Mouse (Mus musculus): ENCODE measurements around the gene Ino80b.

The Ino80b gene

GRCm38 (mm10) chr6:83125331-83125730 is at the start of gene Ino80b:
Ino80b (minus strand) TSS chr6:83125431.
- no peak for DNase-seq (ENCODE audit: low read depth)

DNA sequence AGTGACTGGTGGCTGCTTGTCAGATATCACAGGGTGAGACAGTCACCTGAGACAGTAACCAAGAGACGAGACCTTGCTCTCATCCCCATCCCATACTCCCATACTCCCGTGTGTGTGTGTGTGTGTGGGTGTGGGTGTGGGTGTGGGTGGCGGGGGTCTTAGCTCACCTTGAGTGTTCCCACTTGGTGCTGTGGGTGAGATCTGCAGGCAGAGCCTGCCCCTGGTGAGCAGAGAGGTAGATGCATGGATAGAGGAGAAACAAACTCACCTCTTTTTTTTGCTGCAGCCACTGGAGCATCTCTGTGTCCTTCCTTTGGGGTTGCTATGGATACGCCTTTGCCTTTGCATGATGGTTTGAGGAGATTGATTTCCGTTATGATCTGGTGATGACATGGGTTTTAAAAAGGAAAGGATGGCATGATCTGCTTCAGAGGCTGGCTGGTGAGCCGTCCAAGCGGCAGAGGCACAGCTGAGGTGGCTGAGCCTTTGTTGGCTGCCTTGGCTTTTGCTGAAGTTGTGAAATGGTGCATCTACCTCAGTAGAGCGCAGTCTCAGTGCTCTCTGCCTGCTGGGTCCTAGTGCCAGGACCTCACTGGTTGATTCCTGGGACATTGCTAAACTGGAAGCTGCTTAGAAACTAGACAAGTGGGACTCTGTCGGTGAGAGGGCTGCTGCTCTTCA is 47.1 kb upstream of the Ino80b start:
- DNase-seq (ENCODE audit: low read depth), result no peak

GRCm38 (mm10) chr6:83171063-83171462 is 45.8 kb upstream of the Ino80b start:
- no peak for DNase-seq (ENCODE audit: low read depth)

- no peak for DNase-seq (ENCODE audit: low read depth)
These were observed 44.6 kb upstream of the Ino80b start for GRCm38 (mm10) chr6:83169872-83170271.

DNA sequence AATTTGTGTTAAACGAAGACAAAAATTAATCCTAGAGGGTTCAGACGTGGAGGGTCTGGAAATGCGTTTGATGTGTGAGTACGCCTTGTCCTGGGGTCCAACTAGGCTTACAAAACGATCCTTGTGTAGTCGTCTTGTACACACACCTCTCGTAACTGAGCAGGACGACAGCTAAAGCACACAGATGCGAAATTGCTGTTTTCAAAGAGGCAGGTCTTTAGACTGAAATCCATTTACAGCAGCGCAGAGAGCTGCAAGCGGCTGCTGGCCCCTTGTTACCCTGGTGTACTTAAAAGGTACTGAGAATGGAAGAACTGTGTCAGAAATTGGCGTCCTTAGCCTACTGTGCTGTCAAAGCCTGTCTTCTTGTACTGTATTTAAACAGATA is 41.0 kb upstream of the Ino80b start:
- DNase-seq (ENCODE audit: low read depth), result peak; percentile 70

DNA sequence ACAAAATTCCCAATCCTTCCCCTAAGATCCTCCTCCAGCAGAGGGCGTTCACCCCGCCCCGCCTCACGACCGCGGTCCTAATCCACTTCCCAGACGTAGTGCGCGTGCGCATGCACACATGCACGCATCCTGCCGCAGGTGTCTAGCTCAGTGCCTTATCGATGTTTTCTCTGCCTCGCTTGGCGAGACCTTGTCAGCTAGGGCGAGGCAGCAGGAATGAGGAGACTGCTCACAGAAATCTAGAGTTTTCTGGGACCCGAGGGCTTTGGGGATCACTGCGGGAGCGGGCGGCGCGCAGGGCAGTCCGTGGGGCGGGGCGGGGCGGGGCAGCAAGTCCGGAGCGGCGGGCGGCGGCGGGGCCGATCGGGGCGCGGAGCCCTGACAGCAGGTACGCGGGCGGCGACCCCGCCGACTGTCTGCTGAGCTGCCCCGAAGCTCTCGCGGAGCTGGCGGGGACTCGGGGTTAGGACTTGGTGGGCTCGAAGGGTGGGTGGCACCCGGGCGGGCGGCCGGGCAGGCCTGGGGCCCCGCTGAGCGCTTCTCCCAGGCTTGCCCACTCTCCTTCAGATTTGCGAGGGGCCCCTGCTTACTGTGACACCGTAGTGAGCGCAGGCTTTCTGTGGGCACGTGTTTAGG is 40.5 kb upstream of the Ino80b start, which contains the start of gene Dctn1:
Dctn1 (plus strand) TSS at position 314 of the 636 bp plus-strand sequence.
- peak; percentile 98 for DNase-seq (ENCODE audit: low read depth)

GRCm38 (mm10) chr6:83165026-83165606 is 39.9 kb upstream of the Ino80b start:
- DNase-seq (ENCODE audit: low read depth), result no peak

DNA sequence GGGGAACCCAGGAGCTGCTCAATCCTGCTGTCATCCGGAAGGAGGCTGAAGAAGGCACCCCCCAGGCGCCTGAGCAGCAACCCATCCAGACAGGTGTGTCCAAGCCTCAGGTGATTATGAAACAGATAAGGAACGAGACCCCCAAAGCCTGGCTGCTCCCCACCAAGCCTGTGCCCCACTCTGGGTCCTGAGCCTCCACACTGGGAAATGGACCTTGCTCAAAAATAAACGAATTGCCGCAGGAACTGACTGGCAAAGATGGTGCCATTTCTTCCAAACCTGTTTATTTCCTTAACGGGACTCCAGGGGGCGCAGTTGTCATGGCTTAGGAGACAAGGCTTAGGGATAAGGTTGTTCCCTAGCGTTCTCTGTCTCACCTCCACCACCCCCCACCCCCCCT is 37.5 kb upstream of the Ino80b start:
- DNase-seq (ENCODE audit: low read depth), result peak; percentile 81

- peak; percentile 38 for DNase-seq (ENCODE audit: low read depth)
These were observed 36.9 kb upstream of the Ino80b start for GRCm38 (mm10) chr6:83161921-83162641.

DNA sequence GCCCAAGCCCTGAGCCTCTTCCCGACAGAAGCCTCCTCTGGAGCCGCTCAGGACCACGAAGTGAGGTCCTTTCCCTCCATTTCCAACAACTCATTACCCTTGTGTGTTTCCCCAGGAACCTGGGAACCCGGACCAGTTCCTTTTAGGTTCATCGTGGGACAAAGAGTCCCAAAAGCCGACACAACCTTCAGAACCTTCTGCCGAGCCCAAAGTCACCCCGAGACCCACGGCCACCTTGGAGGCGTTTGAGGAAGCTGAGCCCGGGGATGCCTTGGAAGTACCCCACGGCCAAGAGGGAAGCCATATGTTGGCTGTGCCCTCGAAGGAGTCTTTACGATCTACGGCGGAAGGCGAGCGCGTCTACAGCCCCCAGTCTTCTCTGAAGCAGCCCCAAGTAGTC is 36.2 kb upstream of the Ino80b start:
- DNase-seq (ENCODE audit: low read depth), result peak; percentile 34

DNA sequence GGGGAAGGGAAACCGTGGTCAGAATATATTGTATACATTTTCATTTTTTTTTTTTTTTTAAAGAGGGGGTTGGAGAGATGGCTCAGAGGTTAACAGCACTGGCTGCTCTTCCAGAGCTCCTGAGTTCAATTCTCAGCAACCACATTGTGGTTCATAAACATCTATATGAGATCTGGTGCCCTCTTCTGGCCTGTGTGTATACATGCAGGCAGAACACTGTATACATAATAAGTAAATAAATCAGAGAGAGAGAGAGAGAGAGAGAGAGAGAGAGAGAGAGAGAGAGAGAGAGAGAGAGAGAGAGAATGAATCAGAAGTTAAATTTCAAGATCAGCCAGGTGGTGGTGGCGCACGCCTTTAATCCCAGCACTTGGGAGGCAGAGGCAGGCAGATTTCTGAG is 34.2 kb upstream of the Ino80b start:
- peak; percentile 81 for DNase-seq (ENCODE audit: low read depth)

DNA sequence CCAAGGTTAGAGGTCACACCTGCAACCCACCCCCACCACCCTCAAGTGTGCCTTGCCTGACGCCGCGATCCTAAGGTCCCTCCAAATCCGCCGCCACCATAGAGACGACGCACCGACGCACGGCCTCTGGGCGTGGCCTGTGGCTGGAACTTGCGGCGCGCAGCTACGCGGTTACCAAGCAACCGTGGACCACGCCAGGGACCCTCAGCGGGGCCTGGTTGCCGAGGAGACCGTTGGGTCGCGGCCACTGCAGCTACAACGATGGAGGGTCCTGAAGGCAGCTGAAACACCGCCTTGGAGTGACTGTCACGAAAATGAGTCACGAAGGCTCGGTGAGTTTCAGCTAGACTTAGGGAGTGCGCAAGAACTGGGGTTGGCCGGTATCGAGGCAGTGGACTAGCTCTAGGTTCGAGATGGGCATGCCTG is 31.0 kb upstream of the Ino80b start, which contains the start of the genes Wdr54 and 1700003E16Rik:
Wdr54 (minus strand) TSS at position 139 of the 426 bp plus-strand sequence.
1700003E16Rik (plus strand) TSS at position 146 of the 426 bp plus-strand sequence.
- DNase-seq (ENCODE audit: low read depth), result peak; percentile 61

GRCm38 (mm10) chr6:83155552-83156238 is 30.5 kb upstream of the Ino80b start:
- DNase-seq (ENCODE audit: low read depth), result peak; percentile 27

- no peak for DNase-seq (ENCODE audit: low read depth)
These were observed 28.3 kb upstream of the Ino80b start for GRCm38 (mm10) chr6:83153485-83153884.

DNA sequence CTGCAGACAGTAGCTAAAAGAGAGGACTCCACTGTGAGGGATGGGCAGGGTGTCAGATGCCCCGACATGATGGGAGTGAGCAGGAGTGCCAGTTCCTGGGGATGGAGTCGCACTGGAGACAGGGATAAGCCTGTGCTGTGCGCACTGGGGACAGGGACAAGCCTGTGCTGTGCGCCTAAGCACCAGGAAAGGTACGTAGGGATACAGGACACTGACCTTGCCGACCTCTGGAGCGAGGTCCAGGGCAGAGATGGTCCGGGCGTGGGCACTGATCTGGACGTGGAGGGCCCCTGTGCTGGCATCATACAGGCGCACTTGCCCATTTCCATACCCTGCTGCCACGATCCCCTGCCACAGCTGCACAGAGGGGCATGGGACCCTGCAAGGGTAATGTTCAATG is 27.8 kb upstream of the Ino80b start:
- no peak for DNase-seq (ENCODE audit: low read depth)

DNA sequence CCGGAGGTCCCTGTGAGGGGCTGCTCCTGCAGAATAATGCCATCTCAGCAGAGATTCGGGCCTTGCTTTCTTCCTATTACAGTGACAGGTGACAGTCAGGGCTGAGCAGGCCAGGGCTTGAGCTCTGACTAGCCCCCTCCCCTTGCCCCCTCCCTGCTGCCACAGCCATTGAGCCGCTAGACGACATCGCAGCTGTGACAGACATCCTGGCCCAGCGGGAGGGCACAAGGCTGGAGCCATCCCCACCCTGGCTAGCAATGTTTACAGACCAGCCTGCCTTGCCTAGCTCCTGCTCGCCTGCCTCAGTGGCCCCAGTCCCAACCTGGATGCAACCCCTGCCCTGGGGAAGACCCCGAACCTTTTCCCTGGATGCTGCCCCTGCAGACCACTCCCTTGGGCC is 26.5 kb upstream of the Ino80b start:
- no peak for DNase-seq (ENCODE audit: low read depth)

DNA sequence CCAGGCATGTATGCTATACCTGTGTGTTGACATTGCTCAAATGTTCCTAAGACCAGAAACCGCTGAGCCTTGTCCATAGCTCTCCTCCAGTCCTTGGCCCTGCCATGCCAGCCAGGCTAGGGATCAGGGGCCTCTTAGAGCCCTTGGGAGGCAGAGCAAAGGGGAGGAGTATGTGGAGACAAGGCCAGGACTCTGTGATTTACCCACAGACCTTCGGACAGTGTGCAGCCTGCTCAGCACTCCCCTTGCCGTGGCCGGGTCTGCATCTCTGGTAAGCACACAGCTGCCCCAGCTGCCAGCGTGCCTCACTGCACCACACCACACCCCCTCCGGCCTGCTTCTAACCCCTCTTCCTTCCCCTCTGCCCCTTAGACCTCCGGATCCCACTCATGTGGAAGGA is 22.0 kb upstream of the Ino80b start:
- no peak for DNase-seq (ENCODE audit: low read depth)

DNA sequence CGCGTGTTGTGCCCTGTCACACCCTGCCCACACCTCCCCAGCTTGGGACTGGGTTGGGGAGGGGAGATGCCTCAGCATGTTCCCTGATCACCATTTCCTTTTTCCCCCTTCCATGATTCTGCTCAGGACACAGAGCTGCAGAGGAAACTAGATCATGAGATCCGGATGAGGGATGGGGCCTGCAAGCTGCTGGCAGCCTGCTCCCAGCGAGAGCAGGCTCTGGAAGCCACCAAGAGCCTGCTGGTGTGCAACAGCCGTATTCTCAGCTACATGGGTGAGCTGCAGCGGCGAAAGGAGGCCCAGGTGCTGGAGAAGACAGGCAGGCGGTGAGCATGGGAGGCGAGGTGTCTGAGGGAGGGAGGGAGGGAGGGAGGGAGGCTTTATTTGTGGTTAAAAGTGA is 20.6 kb upstream of the Ino80b start:
- DNase-seq (ENCODE audit: low read depth), result no peak

DNA sequence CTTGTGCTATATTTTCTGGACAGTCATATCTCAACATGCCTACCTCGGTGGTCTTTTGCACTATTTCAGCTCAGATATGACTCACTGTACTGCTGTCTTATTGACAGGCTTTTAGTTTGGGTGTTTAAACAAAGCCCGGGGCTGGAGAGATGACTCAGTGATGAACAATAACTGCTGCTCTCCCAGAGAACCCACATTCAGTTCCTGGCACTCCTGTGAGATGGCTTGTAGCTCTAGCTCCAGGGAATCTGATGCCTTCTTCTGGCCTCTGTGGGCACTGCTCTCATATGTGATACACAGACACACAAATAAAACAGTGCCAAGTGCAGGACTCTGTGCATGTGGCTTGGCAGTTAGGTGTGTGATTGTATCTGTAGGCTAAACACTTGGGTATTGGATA is 20.0 kb upstream of the Ino80b start:
- no peak for DNase-seq (ENCODE audit: low read depth)

DNA sequence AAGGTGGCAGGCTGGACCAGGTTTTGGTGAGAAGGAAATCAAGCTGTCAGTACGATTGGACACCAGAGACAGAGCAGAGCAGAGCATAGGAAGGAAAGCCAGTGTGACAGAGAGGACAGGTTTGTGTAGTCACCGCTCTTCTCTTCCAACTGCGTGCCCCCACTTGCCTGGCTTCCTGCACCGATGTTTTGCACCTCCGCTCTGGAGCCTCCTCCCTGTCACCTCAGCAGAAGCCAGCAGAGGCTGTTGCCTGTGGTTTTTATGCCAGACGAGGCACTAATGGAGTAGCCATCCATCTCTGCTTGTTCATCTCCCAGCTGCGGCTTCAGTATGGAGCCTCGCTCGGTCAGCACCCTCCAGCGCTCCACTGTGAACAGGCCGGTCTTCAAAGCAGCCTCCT is 17.7 kb upstream of the Ino80b start:
- DNase-seq (ENCODE audit: low read depth), result no peak

- DNase-seq (ENCODE audit: low read depth), result no peak
These were observed 17.0 kb upstream of the Ino80b start for GRCm38 (mm10) chr6:83142211-83142731.

GRCm38 (mm10) chr6:83141636-83142035 is 16.4 kb upstream of the Ino80b start:
- DNase-seq (ENCODE audit: low read depth), result no peak

Data from naive thymus-derived CD4-positive, alpha-beta T cell, adult 2 months (primary cell).